Mouse (Mus musculus): ENCODE results near the gene Aldh9a1.

GRCm38 (mm10) chr1:167405237-167405636 is 55.4 kb downstream of the Aldh9a1 start:
- TF ChIP-seq CTCF (IDR thresholded peaks at IDR 0.05; ENCODE audit: insufficient read depth, low read length) (no peak), POLR2A (IDR thresholded peaks at IDR 0.05; ENCODE audit: borderline replicate concordance, extremely low read depth, low read depth, low read length) (no peak)

Measured in lung, adult 2 months (tissue).